Mouse (Mus musculus): ENCODE results near the gene Cog2.

- no peak for TF ChIP-seq POLR2A (IDR thresholded peaks at IDR 0.05; ENCODE audit: control insufficient read depth, low read depth, low read length)
- TF ChIP-seq CTCF (IDR thresholded peaks at IDR 0.05; ENCODE audit: control insufficient read depth, insufficient read depth, insufficient replicate concordance, low read depth, low read length): no peak
Measured at GRCm38 (mm10) chr8:124494397-124494796, 26.2 kb upstream of the Cog2 start.
